Mouse (Mus musculus): ENCODE results near the gene Wbp1. TPM values are rescaled to one million over a fixed set of nuclear protein-coding genes. Genes with fewer than 3 reads are reported as not detected.
A peak's percentile ranks its signal among the peaks of the same experiment; 100 is the strongest.

Wbp1 gene
- total and polyA plus RNA-seq, 3 experiments, result 42.4 to 72.8 TPM; not detected in 1

GRCm38 (mm10) chr6:83137576-83137950 lies 16.2 kb upstream of the Wbp1 start:
- Histone ChIP-seq H3K36me3 (ENCODE audit: control insufficient read depth in 1 of 2, insufficient read depth in 2 of 2, low read length in 2 of 2) (no peaks in the 10 kb centered on the region), H3K27me3 (ENCODE audit: control insufficient read depth in 1 of 2, insufficient read depth in 2 of 2, low read length in 2 of 2) (no peaks in the 10 kb centered on the region), H3K4me1 (ENCODE audit: control insufficient read depth in 1 of 2, insufficient read depth in 2 of 2, low read length in 2 of 2) (peaks cover 0 to 10% of the 10 kb centered on the region in 2 experiments; a peak in 3 of 4 replicates), H3K79me2 (ENCODE audit: control insufficient read depth, insufficient read depth, low read length, poor library complexity) (peaks cover 6% of the 10 kb centered on the region; the same call in 1 of the 2 replicates), H3K9me3 (replicated peaks; ENCODE audit: insufficient read depth, low read length) (no peaks in the 10 kb centered on the region), H3K27ac (ENCODE audit: control insufficient read depth, low read depth, low read length) (peak overlapping the region; percentile 55), H3K9ac (ENCODE audit: control insufficient read depth, low read depth, low read length, poor library complexity, severe bottlenecking) (peak overlapping the region; percentile 89), H3K4me3 (ENCODE audit: control insufficient read depth in 1 of 2, insufficient read depth in 1 of 2, low read depth in 2 of 2, low read length in 2 of 2) (peak overlapping the region; percentile 72 to 91)
- TF ChIP-seq NRF1 (IDR thresholded peaks at IDR 0.05; ENCODE audit: insufficient read depth, low read depth, low read length, poor library complexity, severe bottlenecking), result no peak
- TF ChIP-seq MXI1 (IDR thresholded peaks at IDR 0.05; ENCODE audit: low read depth, low read length), result peak; percentile 42; the same call in 1 of the 2 replicates
- peak; percentile 55; the same call in 1 of the 2 replicates for TF ChIP-seq MAZ (IDR thresholded peaks at IDR 0.05; ENCODE audit: low read depth, low read length)
- TF ChIP-seq SIN3A (IDR thresholded peaks at IDR 0.05; ENCODE audit: low read length), result peak; percentile 35; the same call in 1 of the 2 replicates
- 0 out of 2 replicates have a peak, but pooled peaks have one; percentile 8 for TF ChIP-seq TCF12 (IDR thresholded peaks at IDR 0.05; ENCODE audit: low read depth, low read length)
- TF ChIP-seq NELFE (IDR thresholded peaks at IDR 0.05; ENCODE audit: low read depth, low read length), result peak; percentile 30; the same call in 1 of the 2 replicates
- 0 out of 2 replicates have a peak, but pooled peaks have one; percentile 29 for TF ChIP-seq ETS1 (IDR thresholded peaks at IDR 0.05; ENCODE audit: low read depth, low read length)
- no peak for TF ChIP-seq EP300 (IDR thresholded peaks at IDR 0.05; ENCODE audit: low read depth in 1 of 2, low read length in 2 of 2)
- peak; percentile 3 to 54; a peak in 1 of 4 replicates for TF ChIP-seq POLR2A (IDR thresholded peaks at IDR 0.05; ENCODE audit: control insufficient read depth in 1 of 2, insufficient read depth in 1 of 2, low read depth in 1 of 2, low read length in 2 of 2, poor library complexity in 1 of 2)
- TF ChIP-seq CHD2 (IDR thresholded peaks at IDR 0.05; ENCODE audit: low read length), result no peak
- peak; percentile 76 for DNase-seq (ENCODE audit: low read depth, low spot score)

- Histone ChIP-seq H3K4me1 (ENCODE audit: control insufficient read depth in 1 of 2, insufficient read depth in 2 of 2, low read length in 2 of 2) (peaks cover 0 to 10% of the 10 kb centered on the region in 2 experiments; a peak in 3 of 4 replicates), H3K4me3 (ENCODE audit: control insufficient read depth in 1 of 2, insufficient read depth in 1 of 2, low read depth in 2 of 2, low read length in 2 of 2) (peak overlapping the region; percentile 72 to 91), H3K9me3 (replicated peaks; ENCODE audit: insufficient read depth, low read length) (no peaks in the 10 kb centered on the region), H3K27ac (ENCODE audit: control insufficient read depth, low read depth, low read length) (peak overlapping the region; percentile 55), H3K79me2 (ENCODE audit: control insufficient read depth, insufficient read depth, low read length, poor library complexity) (peaks cover 6% of the 10 kb centered on the region; the same call in 1 of the 2 replicates), H3K9ac (ENCODE audit: control insufficient read depth, low read depth, low read length, poor library complexity, severe bottlenecking) (peak overlapping the region; percentile 89), H3K27me3 (ENCODE audit: control insufficient read depth in 1 of 2, insufficient read depth in 2 of 2, low read length in 2 of 2) (no peaks in the 10 kb centered on the region), H3K36me3 (ENCODE audit: control insufficient read depth in 1 of 2, insufficient read depth in 2 of 2, low read length in 2 of 2) (no peaks in the 10 kb centered on the region)
- peak; percentile 65 for DNase-seq (ENCODE audit: low read depth, low spot score)
- TF ChIP-seq MAFK (IDR thresholded peaks at IDR 0.05; ENCODE audit: borderline replicate concordance, low read depth, low read length) (no peak), NRF1 (IDR thresholded peaks at IDR 0.05; ENCODE audit: insufficient read depth, low read depth, low read length, poor library complexity, severe bottlenecking) (no peak), USF2 (IDR thresholded peaks at IDR 0.05; ENCODE audit: borderline replicate concordance in 1 of 2, insufficient read depth in 1 of 2, low read depth in 1 of 2, low read length in 2 of 2) (no peak), ETS1 (IDR thresholded peaks at IDR 0.05; ENCODE audit: low read depth, low read length) (0 out of 2 replicates have a peak, but pooled peaks have one; percentile 12), BHLHE40 (IDR thresholded peaks at IDR 0.05; ENCODE audit: borderline replicate concordance, low read depth, low read length) (no peak), MAZ (IDR thresholded peaks at IDR 0.05; ENCODE audit: low read depth, low read length) (0 out of 2 replicates have a peak, but pooled peaks have one; percentile 42), USF1 (IDR thresholded peaks at IDR 0.05; ENCODE audit: low read depth, low read length) (no peak), UBTF (IDR thresholded peaks at IDR 0.05; ENCODE audit: borderline replicate concordance, insufficient read depth, low read depth, low read length) (0 out of 2 replicates have a peak, but pooled peaks have one; percentile 57), CHD2 (IDR thresholded peaks at IDR 0.05; ENCODE audit: low read length) (no peak), POLR2AphosphoS2 (IDR thresholded peaks at IDR 0.05; ENCODE audit: low read length) (no peak), KAT2A (conservative IDR thresholded peaks at IDR 0.05; ENCODE audit: low read depth, low read length) (no peak), TBP (IDR thresholded peaks at IDR 0.05; ENCODE audit: low read depth, low read length) (no peak), MYB (IDR thresholded peaks at IDR 0.05; ENCODE audit: low read depth, low read length) (no peak), HCFC1 (IDR thresholded peaks at IDR 0.05; ENCODE audit: low read depth, low read length) (peak; percentile 50; the same call in 1 of the 2 replicates), ZMIZ1 (IDR thresholded peaks at IDR 0.05; ENCODE audit: low read depth, low read length) (no peak), CTCF (IDR thresholded peaks at IDR 0.05 in 2 of 3, conservative IDR thresholded peaks at IDR 0.05 in 1 of 3; ENCODE audit: control insufficient read depth in 1 of 3, insufficient read depth in 1 of 3, low read depth in 2 of 3, low read length in 3 of 3, poor library complexity in 1 of 3, severe bottlenecking in 1 of 3) (no peak), ZKSCAN1 (IDR thresholded peaks at IDR 0.05; ENCODE audit: low read depth, low read length) (no peak), TCF12 (IDR thresholded peaks at IDR 0.05; ENCODE audit: low read depth, low read length) (peak; percentile 20; the same call in 1 of the 2 replicates), POLR2AphosphoS5 (IDR thresholded peaks at IDR 0.05; ENCODE audit: borderline replicate concordance, low read depth, low read length) (no peak), SMC3 (IDR thresholded peaks at IDR 0.05; ENCODE audit: low read depth, low read length) (no peak), MYC (IDR thresholded peaks at IDR 0.05; ENCODE audit: low read depth, low read length) (no peak), SIN3A (IDR thresholded peaks at IDR 0.05; ENCODE audit: low read length) (no peak), NELFE (IDR thresholded peaks at IDR 0.05; ENCODE audit: low read depth, low read length) (no peak), MAX (IDR thresholded peaks at IDR 0.05; ENCODE audit: low read length) (0 out of 2 replicates have a peak, but pooled peaks have one; percentile 9)
Measured at GRCm38 (mm10) chr6:83136881-83137575, 15.7 kb upstream of the Wbp1 start.

Measured in MEL (cell line).